Mouse (Mus musculus) kidney, postnatal 10 days (tissue): ENCODE results near the gene Gm19684.
"Not testable (repeated sequence)": the region's sequence is repeated elsewhere in the genome, so short reads cannot be mapped to it uniquely, and the experiment has no call there.

Experiments used
- DNase-seq: peaks from one replicate; pipeline ENCODE4 v3.0.0; 2021; ENCODE audit warnings: mixed read lengths

Gm19684 gene

GRCm38 (mm10) chr17:36121352-36122020, at the start of gene Gm19684:
TSS of gene Gm19684 (plus strand) at chr17:36121678.
- DNase-seq: peak; percentile 53

- DNase-seq: not testable (repeated sequence)
Observed at GRCm38 (mm10) chr17:36081901-36082300, 39.6 kb upstream of the Gm19684 start.

GRCm38 (mm10) chr17:36082519-36083232, 38.8 kb upstream of the Gm19684 start:
- not testable (repeated sequence) for DNase-seq

GRCm38 (mm10) chr17:36083266-36083869, 38.1 kb upstream of the Gm19684 start:
- peak; percentile 55 for DNase-seq

GRCm38 (mm10) chr17:36083870-36084451, 37.5 kb upstream of the Gm19684 start:
- DNase-seq: no peak

- not testable (repeated sequence) for DNase-seq
Observed at GRCm38 (mm10) chr17:36085976-36086375, 35.5 kb upstream of the Gm19684 start.

- DNase-seq: not testable (repeated sequence)
Observed at GRCm38 (mm10) chr17:36091933-36092332, 29.5 kb upstream of the Gm19684 start.

GRCm38 (mm10) chr17:36092520-36092919, 29.0 kb upstream of the Gm19684 start:
- not testable (repeated sequence) for DNase-seq

- DNase-seq: no peak
Observed at GRCm38 (mm10) chr17:36093936-36094335, 27.5 kb upstream of the Gm19684 start.

GRCm38 (mm10) chr17:36099603-36100002, 21.9 kb upstream of the Gm19684 start:
- DNase-seq: not testable (repeated sequence)

- not testable (repeated sequence) for DNase-seq
Observed at GRCm38 (mm10) chr17:36102091-36102490, 19.4 kb upstream of the Gm19684 start.

GRCm38 (mm10) chr17:36110129-36110528, 11.3 kb upstream of the Gm19684 start:
- DNase-seq: not testable (repeated sequence)

- DNase-seq: peak; percentile 27
Observed at GRCm38 (mm10) chr17:36110641-36111509, 10.6 kb upstream of the Gm19684 start.

- peak; percentile 24 for DNase-seq
Observed at GRCm38 (mm10) chr17:36111510-36111868, 10.0 kb upstream of the Gm19684 start.

- peak; percentile 55 for DNase-seq
Observed at GRCm38 (mm10) chr17:36113979-36114593, 7.4 kb upstream of the Gm19684 start.

- DNase-seq: not testable (repeated sequence)
Observed at GRCm38 (mm10) chr17:36116545-36116944, 4.9 kb upstream of the Gm19684 start.

- not testable (repeated sequence) for DNase-seq
Observed at GRCm38 (mm10) chr17:36120839-36121238, 639 bp upstream of the Gm19684 start.

- not testable (repeated sequence) for DNase-seq
Observed at GRCm38 (mm10) chr17:36124111-36124510, 2.6 kb downstream of the Gm19684 start.

GRCm38 (mm10) chr17:36128525-36128924, 7.0 kb downstream of the Gm19684 start:
- not testable (repeated sequence) for DNase-seq

- peak; percentile 38 for DNase-seq
Observed at GRCm38 (mm10) chr17:36128968-36129817, 7.7 kb downstream of the Gm19684 start, which contains the start of gene Gm7030. TSS of gene Gm7030 (minus strand) at chr17:36129425.
